In genomic region chr4:98786281-98786680, GRCm38 (mm10) we compare ENCODE assay signal across 23 mouse cellular contexts. TPM values are rescaled to one million over a fixed set of nuclear protein-coding genes. Genes with fewer than 3 reads are reported as not detected.
"Had no signal": no experiment of that assay in that cellular context is flagged by ENCODE, and none has a peak within 500 bp of the region (broad histone marks: within the 10 kb centered on the region; RNA-seq: fewer than 3 reads in every experiment).

No protein-coding gene starts in this region.

- H3K27me3 ChIP-seq: lung, embryonic 15.5 days; midbrain, embryonic 13.5 days; midbrain, embryonic 15.5 days; neural tube, embryonic 12.5 days had no signal

- DNase-seq: lung, adult 2 months; lung, postnatal 14 days; lung, postnatal 36 days; right cerebral cortex, postnatal 14 days; thymus, adult 18-20 months; thymus, postnatal 14 days; thymus, postnatal 36 days had no signal

- H3K36me3 ChIP-seq: midbrain, embryonic 13.5 days; midbrain, embryonic 15.5 days; neural tube, embryonic 12.5 days had no signal

- H3K9me3 ChIP-seq: lung, embryonic 15.5 days; midbrain, embryonic 13.5 days; midbrain, embryonic 15.5 days; neural tube, embryonic 12.5 days had no signal

- H3K27ac ChIP-seq: lung, embryonic 15.5 days; macrophage; midbrain, embryonic 13.5 days; midbrain, embryonic 15.5 days; neural tube, embryonic 12.5 days had no signal

- H3K4me1 ChIP-seq: megakaryocyte, embryonic 14.5 days had no signal

- H3K4me3 ChIP-seq: lung, embryonic 15.5 days; megakaryocyte, embryonic 14.5 days; midbrain, embryonic 13.5 days; midbrain, embryonic 15.5 days; neural tube, embryonic 12.5 days had no signal

RNA-seq across cellular contexts. Expression of gene Kank4, which starts 31.1 kb away (rescaled TPM):
- total RNA-seq: monocyte, adult 5-6 weeks; neutrophil, adult 5-6 weeks had no signal
- polyA plus RNA-seq: macrophage had no signal

RNA-seq across cellular contexts. Expression of gene I0C0044D17Rik, which starts 37.4 kb away (rescaled TPM):
- total RNA-seq: megakaryocyte progenitor cell, adult 5-6 weeks; midbrain, postnatal 0 days; monocyte, adult 5-6 weeks; neutrophil, adult 5-6 weeks had no signal
- polyA plus RNA-seq: lung, adult 2 months; lung, embryonic 15.5 days; lung, postnatal 0 days; macrophage; midbrain, embryonic 11.5 days; midbrain, embryonic 13.5 days; midbrain, embryonic 15.5 days; midbrain, postnatal 0 days; neural tube, embryonic 12.5 days; neural tube, embryonic 14.5 days; stomach, embryonic 14.5 days; stomach, embryonic 16.5 days; thymus, postnatal 0 days had no signal

RNA-seq across cellular contexts. Expression of gene L1td1, which starts 59.7 kb away (rescaled TPM):
- total RNA-seq: megakaryocyte progenitor cell, adult 5-6 weeks; midbrain, postnatal 0 days; monocyte, adult 5-6 weeks; neutrophil, adult 5-6 weeks had no signal
- polyA plus RNA-seq: lung, postnatal 0 days; macrophage; midbrain, embryonic 11.5 days; midbrain, embryonic 13.5 days; midbrain, embryonic 15.5 days; midbrain, postnatal 0 days; neural tube, embryonic 12.5 days; neural tube, embryonic 14.5 days; thymus, postnatal 0 days had no signal
